Mouse (Mus musculus): ENCODE measurements around the gene Ncdn.

Gene Ncdn

DNA sequence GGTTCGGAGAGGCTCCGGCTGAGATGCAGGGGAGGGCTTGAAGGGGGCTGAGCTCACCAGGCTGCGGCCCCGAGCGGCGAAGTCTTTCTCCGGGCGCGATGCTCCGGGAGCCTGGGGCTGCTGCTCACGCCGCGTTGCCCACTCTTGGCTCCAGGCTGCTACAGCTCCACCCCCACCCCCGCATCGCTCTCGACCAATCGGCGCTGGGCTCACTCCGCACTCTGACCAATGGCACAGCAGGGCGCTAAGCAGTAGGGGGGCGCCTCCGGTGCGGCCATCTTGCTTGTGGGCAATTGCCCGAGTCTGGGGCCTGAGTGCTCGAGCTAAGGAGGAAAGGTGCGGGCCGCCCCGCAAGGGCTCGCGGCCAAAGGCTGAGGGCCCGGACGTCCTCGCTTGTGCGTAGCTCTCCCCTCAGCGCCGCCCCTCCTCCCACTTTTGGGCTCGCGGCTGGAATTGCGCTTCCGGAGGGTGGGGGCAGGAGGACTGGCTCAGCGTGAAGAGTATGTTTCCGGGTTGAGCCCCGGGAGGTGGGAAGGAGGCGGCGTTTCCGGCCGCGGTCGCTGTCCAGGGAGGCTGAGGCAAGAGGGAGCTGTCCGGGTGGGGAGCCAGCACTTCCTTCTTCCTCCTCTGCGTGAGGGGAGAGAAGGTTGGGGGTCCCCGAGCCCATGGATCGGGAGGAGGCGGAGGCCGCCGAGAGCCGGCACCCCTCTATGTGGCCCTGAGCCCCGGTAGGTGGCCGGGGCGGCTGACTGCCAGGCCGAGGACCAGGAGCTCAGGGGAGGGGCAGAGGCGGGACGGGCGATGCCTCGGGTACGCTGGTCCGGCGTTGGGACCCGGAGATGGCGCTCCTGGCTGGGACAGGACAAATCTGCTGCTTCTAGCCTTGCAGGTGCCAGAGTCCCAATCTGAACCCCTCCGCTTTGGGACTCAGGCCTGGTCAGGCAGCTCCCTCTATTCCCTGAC, at the start of gene Ncdn, which contains the start of gene AU040320:
Ncdn (minus strand) TSS at position 171 of the 963 bp plus-strand sequence.
AU040320 (plus strand) TSS at position 277 of the 963 bp plus-strand sequence.
- in situ Hi-C loops (cut with MboI; ENCODE audit: low sequenced_read_pairs): no loop called here

DNA sequence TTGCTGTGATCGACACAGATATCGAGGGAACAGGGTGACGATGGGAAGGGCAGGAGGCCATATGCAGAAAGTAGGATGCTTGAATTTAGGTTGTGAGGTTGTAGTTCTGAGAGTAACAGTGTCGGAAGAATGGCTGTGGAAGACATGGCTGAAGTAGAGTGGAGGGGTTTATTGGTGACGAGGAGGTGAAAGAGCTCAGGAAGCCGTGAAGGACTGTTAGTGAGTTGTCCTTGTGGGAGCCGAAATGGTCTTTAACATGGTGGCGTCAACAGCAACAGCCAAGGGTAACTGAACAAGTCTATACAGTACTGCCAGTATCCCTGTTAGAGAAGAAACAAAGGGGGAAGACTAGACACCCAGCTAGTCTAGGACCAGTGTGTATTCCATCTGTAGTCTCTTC, 48.9 kb upstream of the Ncdn start:
- in situ Hi-C loops (cut with MboI; ENCODE audit: low sequenced_read_pairs): no loop called here

DNA sequence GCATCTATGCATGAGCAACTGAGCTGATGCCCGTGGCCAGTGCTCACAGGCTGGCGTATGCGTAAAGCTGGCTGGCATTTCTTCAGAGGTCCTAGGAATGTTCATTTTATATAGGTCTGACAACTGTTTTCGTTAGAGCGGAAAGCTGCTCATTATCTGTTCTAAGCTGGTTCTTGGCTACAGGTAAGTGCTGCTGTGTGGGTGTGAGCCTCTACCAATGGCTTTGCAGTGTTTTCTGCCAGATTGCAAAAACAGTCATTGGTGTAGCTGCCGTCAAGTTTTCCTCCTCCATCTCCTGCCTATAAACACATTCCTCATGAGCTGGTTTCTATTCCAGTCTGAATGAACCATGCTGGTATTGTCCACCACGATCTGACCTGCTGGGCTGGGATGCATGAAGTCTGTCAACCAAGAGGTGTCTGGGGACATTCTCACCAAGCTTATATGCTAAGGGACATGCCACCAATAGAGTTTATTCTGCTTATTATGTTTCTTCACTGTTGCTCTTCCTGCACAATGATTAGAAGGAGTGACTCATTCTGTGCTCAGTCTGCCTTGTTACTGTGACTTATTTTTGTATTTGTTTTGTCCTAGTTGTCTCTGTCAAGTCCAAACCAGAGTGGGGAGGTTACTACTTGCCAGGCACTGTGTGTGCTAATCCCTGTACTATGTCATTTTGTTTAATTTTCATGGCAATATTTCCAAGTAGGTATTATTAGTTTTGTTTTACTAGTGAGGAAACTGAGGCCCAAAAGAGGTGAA, 39.3 kb upstream of the Ncdn start:
- in situ Hi-C loops (cut with MboI; ENCODE audit: low sequenced_read_pairs): no loop called here

DNA sequence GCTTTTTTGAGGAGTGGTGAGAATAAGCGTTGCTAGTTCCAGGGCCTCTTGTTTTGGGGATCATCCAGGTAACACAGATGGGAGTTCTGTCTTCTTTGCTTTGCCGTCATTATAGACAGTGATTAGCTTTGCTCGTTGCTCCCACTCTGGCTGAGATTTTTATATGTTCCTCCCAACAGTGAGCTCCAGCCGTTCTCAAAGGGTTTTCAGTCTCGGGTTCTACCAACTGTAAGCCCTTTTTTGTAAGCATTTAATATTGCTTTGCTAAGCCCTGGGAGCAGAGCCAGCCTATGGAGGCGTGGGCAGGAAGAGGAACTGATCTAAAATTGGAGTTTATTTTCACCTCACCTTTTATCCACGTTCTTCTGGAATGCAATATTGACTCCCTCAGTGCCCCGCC, 29.8 kb upstream of the Ncdn start:
- in situ Hi-C loops (cut with MboI; ENCODE audit: low sequenced_read_pairs): no loop called here

DNA sequence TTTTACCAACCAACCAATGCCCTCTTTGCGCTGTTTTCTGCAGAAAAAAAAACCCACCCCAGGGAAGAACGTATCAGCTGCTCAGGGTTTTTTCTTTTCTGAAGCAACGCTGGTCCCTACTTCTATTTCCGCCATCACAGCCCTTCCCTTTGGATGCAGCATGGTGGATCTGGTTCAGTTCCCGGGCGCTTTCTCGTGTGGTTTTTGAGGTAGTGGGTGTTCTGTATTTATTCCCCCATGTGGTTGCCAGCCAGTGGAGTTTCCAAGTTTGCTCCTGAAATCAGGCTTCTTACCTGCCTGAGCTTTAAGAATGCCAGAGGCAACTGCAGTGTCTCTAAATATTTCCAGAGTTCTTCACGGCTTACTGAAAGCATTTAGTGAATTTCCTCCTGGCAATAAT, 29.3 kb upstream of the Ncdn start:
- in situ Hi-C loops (cut with MboI; ENCODE audit: low sequenced_read_pairs): no loop called here

DNA sequence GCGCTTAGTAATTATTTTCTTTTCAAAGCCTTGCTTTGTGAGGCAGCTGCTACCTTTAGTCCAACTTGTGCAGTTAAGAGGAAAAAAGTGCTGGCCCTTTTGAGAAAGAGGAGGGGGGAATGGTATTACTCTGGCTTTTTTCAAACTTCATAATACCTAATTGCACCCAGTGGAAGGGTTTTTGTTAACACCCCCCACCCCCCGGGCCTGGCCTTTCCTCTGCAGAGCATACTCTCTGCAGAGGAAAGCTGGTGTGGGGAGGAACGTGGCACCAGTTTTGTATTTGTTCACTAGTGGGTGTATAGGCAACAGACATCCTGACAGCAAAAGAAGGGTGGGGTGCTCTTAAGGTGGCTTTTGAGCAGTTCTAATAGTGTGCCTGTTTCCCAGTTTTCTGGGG, 28.6 kb upstream of the Ncdn start:
- in situ Hi-C loops (cut with MboI; ENCODE audit: low sequenced_read_pairs): no loop called here

DNA sequence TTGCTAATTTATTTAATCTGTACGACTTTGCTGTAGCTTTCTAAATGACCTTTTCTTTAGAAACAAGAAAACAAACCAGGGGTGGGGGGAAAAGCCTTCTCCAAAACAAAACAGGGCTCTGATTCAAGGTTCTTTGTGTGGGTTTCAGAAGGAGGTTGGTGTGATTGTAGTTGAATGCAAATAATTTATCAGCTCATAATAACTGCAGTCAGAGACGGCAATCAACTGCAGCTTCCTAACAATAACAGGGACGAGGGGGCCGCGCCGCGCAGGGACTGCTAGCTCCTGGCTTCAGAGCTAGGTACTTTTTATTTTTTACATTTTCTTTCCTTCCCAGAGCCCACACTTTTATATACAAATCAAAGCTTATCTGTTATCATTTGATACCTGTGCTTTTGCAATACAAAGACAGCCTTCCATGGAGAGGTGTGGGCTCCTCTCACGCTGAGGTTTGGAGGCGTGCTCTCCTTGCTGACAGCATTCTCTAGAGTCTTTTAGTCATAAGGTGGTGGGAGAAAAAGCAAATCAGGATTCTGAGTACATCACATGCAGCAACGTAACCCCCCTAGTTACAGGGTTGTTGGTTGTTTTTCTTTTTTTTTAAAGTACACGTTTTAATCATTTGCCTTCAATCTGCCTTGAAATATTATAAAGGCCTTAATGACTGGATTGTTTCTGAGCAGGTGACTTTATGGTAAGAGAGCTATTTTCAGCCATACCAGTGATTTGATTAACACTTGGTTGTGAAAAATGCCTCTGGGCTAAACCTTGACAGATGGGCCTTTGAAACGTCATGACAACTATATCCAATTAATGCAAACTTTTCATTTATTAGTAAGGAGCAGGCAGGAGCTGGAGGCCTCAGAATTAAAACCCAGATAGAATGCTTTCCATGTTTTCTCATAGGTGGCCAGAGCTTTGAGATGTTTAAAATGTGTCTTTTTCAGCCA, 26.9 kb upstream of the Ncdn start:
- in situ Hi-C loops (cut with MboI; ENCODE audit: low sequenced_read_pairs): no loop called here

DNA sequence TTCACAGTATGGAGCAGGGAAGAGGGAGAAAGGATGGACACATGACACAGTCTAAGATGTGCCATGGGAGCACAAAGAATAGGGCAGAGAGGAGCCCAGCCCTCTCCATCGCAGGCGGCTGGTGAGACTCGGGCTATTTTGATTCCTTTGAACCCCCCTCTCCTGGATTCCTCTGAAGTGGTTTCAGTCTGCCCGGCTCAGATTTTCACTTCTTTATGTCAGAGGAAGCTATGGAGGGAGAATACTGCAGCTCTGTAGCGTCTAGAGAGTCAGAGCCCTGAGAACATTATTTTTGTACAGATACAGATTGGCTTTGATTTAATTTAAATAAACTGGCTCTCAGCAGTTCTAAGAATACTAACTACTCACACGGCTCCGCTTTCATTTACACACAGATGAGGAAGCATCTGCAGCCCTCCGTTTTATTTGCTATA, 25.9 kb upstream of the Ncdn start:
- in situ Hi-C loops (cut with MboI; ENCODE audit: low sequenced_read_pairs): no loop called here

DNA sequence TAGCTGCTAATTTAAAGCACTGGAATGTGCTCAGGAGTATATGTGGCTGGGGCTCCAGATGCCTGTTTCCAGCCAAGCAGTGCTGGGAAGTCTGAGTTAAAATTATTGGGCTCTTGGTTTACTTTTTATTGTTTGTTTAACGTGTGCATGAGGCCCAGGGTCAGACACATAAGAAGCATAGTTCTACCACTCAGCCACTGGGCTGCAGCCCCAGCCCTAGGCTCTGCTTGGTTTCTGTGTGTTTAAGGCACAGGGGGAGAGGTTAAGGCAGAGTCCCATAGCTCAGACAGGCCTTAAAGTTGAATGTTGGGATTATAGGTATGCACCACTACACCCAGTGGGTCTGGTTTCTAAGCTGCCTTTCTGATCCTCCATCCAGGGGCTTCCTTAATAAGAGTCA, 21.9 kb upstream of the Ncdn start:
- in situ Hi-C loops (cut with MboI; ENCODE audit: low sequenced_read_pairs): no loop called here

DNA sequence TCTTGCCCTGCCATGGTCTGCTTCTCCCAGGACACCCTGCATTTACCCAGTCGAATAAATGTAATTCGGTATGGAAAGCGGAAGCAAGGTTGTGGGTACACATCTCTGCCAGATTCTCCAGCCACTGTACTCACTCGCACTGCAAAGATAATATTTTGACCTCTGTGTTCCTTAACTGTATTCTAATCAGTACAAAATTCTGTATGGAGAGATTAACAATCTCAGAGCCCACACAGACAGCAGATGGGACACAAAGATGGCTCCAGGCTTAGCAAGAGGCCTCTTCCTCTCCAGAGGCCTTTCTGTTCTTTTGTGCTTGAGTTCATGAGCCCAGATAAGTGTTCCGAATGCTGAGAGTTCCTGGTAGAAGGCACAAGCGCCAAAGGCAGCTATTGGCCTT, 20.6 kb upstream of the Ncdn start:
- in situ Hi-C loops (cut with MboI; ENCODE audit: low sequenced_read_pairs): no loop called here

DNA sequence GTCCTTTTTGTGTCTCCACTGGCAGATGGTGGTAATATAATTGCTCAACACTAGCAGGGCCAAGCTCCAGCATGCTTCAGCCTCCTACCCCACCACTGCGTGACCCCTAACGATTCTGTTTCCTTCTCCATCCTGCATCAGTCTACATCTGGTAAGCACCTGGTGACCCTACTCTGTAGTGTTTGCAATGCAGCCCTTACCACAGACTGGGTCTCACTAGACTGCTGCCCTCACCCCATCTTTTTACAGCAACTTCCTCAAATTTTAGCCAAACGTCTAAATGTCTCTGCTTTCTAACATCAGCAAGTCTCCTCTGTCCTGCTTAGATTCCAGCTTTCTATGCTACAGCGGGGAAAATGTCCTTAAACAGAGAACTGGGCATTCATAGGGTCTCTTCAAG, 17.6 kb upstream of the Ncdn start:
- in situ Hi-C loops (cut with MboI; ENCODE audit: low sequenced_read_pairs): no loop called here

DNA sequence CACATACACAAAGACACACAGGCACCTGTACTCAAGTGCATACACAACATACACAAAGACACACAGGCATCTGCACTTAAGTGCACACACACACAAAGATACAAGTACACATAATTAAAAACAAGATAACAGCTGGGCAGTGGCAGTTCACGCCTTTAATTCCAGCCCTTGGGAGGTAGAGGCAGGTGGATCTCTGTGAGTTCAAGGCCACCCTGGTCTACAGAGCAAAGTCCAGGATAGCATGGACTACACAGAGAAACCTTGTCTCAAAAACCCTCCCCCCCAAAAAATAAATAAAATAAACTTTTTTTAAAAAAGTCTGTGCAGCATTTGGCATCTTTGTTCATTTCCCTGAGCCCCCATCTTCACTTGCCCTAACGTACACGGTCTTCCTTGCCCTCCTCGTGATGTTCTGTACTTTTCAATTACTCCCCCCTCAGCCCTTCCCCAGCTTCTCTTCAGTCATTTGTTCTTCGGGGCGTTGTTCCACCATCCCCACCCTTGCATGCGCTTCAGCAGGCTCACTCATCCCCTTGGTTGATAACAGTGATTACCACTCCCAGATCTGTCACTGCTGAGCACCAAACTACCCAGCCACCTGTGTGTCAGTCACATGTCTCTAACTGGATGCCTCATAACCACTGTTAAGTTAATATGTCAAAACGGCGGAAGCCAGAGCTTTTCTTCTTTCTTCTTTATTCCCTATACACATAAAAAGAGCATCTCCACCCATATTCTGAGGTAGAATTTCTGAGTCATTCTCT, 16.7 kb upstream of the Ncdn start:
- in situ Hi-C loops (cut with MboI; ENCODE audit: low sequenced_read_pairs): no loop called here

DNA sequence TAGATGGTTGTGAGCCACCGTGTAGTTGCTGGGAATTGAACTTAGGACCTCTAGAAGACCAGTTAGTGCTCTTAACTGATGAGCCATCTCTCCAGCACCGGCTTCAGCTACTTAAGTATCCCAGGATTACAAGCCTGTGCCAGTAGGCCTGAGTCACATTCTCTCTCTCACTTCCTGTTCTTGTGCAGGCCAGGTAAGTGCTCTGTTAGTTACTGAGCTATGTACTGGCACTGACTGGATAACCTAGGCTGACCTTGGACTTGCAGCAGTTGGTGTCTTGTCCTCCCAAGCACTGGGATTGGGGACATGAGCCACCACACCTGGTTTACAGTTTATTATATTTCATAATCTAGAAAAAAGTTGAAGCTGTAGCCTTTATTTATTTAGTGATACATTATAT, 10.2 kb upstream of the Ncdn start:
- in situ Hi-C loops (cut with MboI; ENCODE audit: low sequenced_read_pairs): no loop called here

DNA sequence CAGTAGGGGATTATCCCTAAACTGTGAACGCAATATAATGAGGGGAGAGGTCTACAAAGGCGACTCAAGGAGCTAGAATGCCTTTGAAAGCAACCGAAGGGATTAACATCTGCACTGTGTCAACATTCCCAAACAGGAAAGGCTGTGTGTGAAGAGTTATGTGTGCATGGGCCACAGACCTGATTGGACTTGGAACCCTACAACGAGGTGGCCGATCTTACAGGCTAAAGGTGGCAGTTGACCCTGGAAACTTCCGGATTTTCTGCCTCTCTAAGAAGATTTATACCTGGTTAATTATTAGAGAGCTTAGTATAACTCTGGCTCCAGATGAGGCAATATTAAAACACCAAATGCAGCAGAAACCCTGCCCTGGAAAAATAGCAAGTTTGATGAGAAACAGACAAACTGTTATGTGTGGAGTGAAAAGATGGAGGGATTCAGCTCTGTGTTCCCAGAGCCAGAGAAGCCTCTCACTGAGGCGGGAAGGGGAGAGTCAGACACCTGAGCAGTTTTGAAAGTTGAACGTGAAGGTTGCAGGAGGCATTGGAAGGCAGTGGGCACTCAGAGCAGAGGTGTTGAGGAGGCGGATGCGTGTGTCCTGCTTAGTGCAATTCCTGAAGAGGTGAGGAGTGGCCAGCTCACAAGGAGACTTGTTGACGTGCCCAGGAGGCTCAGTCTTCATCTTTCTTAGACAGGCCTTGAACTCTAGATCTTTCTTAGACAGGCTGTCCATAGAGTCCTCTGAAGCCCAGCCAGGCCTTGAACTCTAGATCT, 9.5 kb upstream of the Ncdn start:
- in situ Hi-C loops (cut with MboI; ENCODE audit: low sequenced_read_pairs): no loop called here

DNA sequence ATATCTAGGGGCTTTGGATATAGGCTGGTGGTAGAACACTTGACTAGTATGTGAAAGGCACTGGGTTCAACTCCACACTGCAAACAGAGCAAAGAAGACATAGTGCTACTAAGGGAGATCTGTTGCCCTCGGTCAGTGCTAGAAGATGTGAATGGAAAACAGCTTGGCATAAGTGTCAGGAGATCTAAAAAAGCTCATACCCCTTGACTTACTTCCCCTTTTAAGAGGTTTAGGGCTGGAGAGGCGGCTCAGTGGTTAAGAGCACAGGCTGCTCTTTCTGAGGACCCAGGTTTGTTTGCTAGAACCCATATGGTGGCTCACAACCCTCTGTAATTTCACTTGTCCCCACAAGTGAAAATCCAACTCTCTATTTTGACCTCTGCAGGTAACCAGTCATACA, 6.2 kb upstream of the Ncdn start:
- in situ Hi-C loops (cut with MboI; ENCODE audit: low sequenced_read_pairs): no loop called here

DNA sequence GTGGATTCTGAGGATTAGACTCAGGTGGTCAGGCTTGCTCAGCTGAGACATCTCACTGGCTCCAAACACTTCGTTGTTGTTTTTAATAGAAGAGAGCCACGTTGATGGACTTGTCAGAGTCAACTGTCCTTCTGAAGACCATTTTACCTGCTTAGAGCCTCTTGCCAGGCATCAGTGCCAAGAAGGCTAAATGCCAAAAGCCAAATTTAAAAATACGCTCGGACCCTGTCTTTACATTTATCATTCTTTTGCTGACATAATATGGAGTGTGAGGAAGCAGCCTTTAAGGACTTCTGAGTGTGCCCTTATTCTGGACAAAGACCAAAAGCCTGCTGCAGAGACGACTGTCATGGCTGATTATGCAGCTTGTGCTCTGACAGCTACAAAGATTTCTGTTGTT, 5.1 kb upstream of the Ncdn start:
- in situ Hi-C loops (cut with MboI; ENCODE audit: low sequenced_read_pairs): no loop called here

DNA sequence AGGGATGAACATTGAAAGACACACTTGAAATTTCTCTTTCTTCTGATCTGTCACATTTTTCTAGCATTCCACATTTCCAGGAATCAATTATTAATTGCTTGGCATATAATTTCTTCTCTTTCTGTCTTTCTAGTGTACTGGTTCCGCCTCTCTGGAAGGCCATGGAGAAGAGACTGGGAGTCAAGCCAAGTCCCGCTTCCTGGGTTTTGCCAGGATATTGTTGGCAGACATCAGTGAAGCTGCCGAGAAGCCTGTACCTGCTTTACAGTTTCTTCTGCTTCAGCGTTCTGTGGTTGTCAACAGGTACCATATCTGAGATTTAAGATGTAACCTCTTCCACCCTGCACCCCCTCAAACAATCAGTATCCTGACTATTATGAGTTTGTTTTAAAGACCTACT, 3.5 kb upstream of the Ncdn start:
- in situ Hi-C loops (cut with MboI; ENCODE audit: low sequenced_read_pairs): no loop called here

DNA sequence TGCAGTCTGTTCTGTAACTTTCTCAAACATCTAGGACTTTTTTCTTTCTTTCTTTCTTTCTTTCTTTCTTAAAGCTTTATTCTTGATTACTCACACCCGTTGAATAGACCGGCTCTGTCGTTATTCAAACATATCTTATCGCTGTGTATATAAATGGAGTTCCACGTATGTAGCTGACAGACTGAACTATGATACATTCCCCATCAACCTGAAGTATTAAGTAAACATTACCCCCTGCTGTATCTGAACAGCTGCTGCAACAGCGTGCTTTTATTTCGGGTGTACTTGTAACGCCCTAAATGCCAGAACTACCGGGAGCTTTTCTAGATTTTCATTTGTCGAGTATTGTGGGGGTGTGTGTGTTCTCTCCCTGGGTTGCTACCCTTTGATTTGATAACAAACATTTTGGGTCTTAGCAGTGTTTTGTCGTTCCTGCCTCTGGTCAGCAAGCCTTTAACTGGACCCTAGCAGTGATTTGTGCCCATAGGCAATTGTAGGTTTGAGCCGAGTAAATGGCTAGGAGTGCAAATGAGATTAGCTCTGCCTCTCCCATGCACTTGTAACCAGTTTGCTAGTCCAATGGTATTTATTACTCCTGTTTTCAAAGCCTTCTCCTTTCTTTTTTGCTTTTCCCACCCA, 1.6 kb upstream of the Ncdn start:
- in situ Hi-C loops (cut with MboI; ENCODE audit: low sequenced_read_pairs): no loop called here

DNA sequence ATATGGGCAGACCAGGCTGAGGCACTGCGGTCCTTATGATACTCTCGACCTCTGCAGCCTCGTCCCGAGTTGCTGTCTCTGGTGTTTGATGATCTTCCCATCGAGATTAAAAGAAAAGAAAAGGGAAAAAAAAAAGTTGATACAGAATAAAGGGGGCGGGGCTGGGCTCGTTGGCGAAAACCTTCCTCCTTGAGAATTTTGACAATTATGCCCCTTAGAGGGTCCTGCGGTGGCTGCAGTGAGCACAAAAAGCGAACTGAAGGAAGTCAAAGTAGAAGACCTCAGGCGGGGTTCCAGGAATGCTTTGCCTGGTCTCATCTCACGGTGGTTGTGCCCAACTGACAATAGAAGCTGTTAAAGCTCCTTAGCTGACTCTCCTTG, 983 bp upstream of the Ncdn start:
- in situ Hi-C loops (cut with MboI; ENCODE audit: low sequenced_read_pairs): no loop called here
